ENCODE assay signal across 8 mouse cellular contexts in the genomic region with DNA sequence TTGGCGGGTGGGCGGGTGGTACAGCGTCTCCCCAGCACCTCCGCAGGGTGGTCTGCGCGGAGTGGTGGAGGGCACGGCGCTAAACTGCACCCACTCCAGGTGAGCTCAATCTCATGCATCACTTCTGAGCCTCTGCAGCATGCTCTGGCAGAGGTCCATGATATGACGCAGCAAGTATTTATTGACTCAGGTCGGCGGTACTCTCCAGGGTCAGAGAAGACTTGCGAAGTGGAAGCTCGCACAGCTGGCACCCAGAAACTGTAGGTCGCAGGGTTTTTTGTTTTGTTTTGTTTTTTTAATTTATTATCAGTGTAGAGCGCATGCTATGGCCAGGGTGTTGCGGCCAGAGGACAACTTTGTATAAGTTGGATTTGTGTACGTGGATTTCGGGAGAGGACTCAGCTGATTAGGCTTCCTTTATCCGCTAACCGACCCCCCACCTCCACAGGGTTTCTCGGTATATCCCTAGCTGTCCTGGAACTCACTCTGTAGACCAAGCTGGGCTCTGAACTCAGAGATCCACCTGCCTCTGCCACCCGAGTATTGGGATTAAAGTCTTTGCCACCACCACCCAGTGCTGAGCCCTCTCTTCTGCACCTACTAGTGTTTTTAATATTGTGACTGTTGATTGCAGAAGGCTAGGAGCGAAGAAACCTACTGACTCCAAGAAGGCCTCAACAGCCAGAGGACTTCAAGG. TPM values are rescaled to one million over a fixed set of nuclear protein-coding genes. Genes with fewer than 3 reads are reported as not detected.
DNase-seq lines count a peak whose midpoint lies in the region; ATAC-seq and TF ChIP-seq lines count a peak whose summit lies in the region.

No protein-coding gene starts in this region.

- DNase-seq in heart, adult 11 months: peak; percentile 98
- DNase-seq in heart, postnatal 25 days (ENCODE audit: low spot score): no peak
- DNase-seq in forebrain, embryonic 10.5 days (ENCODE audit: extremely low spot score, low spot score): peak; percentile 26
- DNase-seq in midbrain, embryonic 14.5 days: peak; percentile 52
- peak; percentile 56 for DNase-seq in testis, postnatal 14 days (ENCODE audit: low spot score)

- intact Hi-C loops in heart, postnatal 25 days (cut with DNase I): no loop called here

- peak overlapping the region; percentile 68 for H3K4me3 ChIP-seq in bone marrow, adult 2 months (replicated peaks; ENCODE audit: control insufficient read depth, low read depth, low read length)
- peak overlapping the region; percentile 75 for H3K4me3 ChIP-seq in forebrain, embryonic 10.5 days
- peak overlapping the region; percentile 56 for H3K4me3 ChIP-seq in hindbrain, embryonic 15.5 days
- peak overlapping the region; percentile 73 for H3K4me3 ChIP-seq in limb, embryonic 15.5 days
- H3K4me3 ChIP-seq in midbrain, embryonic 14.5 days (replicated peaks; ENCODE audit: low read depth, low read length): peak overlapping the region; percentile 85

- no peak for TF ChIP-seq POLR2A in bone marrow, adult 2 months (IDR thresholded peaks at IDR 0.05; ENCODE audit: borderline replicate concordance, control insufficient read depth, low read depth, low read length)

- peaks cover 44% of the 10 kb centered on the region for H3K27me3 ChIP-seq in forebrain, embryonic 10.5 days (ENCODE audit: poor library complexity, severe bottlenecking)
- H3K27me3 ChIP-seq in hindbrain, embryonic 15.5 days: peaks cover 4% of the 10 kb centered on the region
- H3K27me3 ChIP-seq in limb, embryonic 15.5 days: peaks cover 4% of the 10 kb centered on the region; the same call in 1 of the 2 replicates
- peaks cover 9% of the 10 kb centered on the region; the same call in 1 of the 2 replicates for H3K27me3 ChIP-seq in midbrain, embryonic 14.5 days (ENCODE audit: control insufficient read depth, insufficient read depth, low read length)

- peak overlapping the region; percentile 65 for H3K27ac ChIP-seq in bone marrow, adult 2 months (ENCODE audit: control insufficient read depth, insufficient read depth, low read depth, low read length, poor library complexity)
- H3K27ac ChIP-seq in forebrain, embryonic 10.5 days: peak overlapping the region; percentile 96
- peak overlapping the region; percentile 95 for H3K27ac ChIP-seq in hindbrain, embryonic 15.5 days (replicated peaks)
- peak overlapping the region; percentile 82 for H3K27ac ChIP-seq in limb, embryonic 15.5 days
- peak overlapping the region; percentile 93; the same call in 1 of the 2 replicates for H3K27ac ChIP-seq in midbrain, embryonic 14.5 days (replicated peaks; ENCODE audit: low read depth, low read length)

- no peaks in the 10 kb centered on the region for H3K36me3 ChIP-seq in forebrain, embryonic 10.5 days (replicated peaks)
- H3K36me3 ChIP-seq in hindbrain, embryonic 15.5 days: no peaks in the 10 kb centered on the region
- H3K36me3 ChIP-seq in limb, embryonic 15.5 days: no peaks in the 10 kb centered on the region
- 0 out of 2 replicates have a peak, but pooled peaks cover 2% of the 10 kb centered on the region for H3K36me3 ChIP-seq in midbrain, embryonic 14.5 days (ENCODE audit: control insufficient read depth, insufficient read depth, low read length)

- H3K9ac ChIP-seq in hindbrain, embryonic 15.5 days: peak overlapping the region; percentile 41
- 0 out of 2 replicates have a peak overlapping the region, but pooled peaks have one; percentile 20 for H3K9ac ChIP-seq in limb, embryonic 15.5 days
- no peak overlapping the region for H3K9ac ChIP-seq in midbrain, embryonic 14.5 days (replicated peaks; ENCODE audit: low read length)

- H3K4me1 ChIP-seq in bone marrow, adult 2 months (ENCODE audit: control insufficient read depth, insufficient read depth, low read length): no peaks in the 10 kb centered on the region; the same call in 1 of the 2 replicates
- peaks cover 48% of the 10 kb centered on the region for H3K4me1 ChIP-seq in forebrain, embryonic 10.5 days
- H3K4me1 ChIP-seq in hindbrain, embryonic 15.5 days (replicated peaks): peaks cover 39% of the 10 kb centered on the region
- H3K4me1 ChIP-seq in limb, embryonic 15.5 days: peaks cover 37% of the 10 kb centered on the region
- H3K4me1 ChIP-seq in midbrain, embryonic 14.5 days (ENCODE audit: control insufficient read depth, insufficient read depth, low read length): peaks cover 22% of the 10 kb centered on the region

- WGBS in bone marrow, adult 2 months: under 1% methylated on average over 23 of the region's 23 CpGs
- 5% methylated on average over 23 of the region's 23 CpGs for WGBS in forebrain, embryonic 10.5 days
- 4% methylated on average over 23 of the region's 23 CpGs for WGBS in hindbrain, embryonic 15.5 days
- WGBS in limb, embryonic 15.5 days: 3% methylated on average over 23 of the region's 23 CpGs
- WGBS in midbrain, embryonic 14.5 days: 7% methylated on average over 23 of the region's 23 CpGs

- TF ChIP-seq CTCF in bone marrow, adult 2 months (IDR thresholded peaks at IDR 0.05; ENCODE audit: control insufficient read depth, insufficient read depth, low read length): no peak

- peak; percentile 33 for ATAC-seq in hindbrain, embryonic 15.5 days (ENCODE audit: low FRiP score, low read depth)
- peak; percentile 1; the same call in 1 of the 2 replicates for ATAC-seq in limb, embryonic 15.5 days (ENCODE audit: insufficient number of reproducible peaks, low FRiP score, low TSS enrichment, low read depth)
- ATAC-seq in midbrain, embryonic 14.5 days (ENCODE audit: low FRiP score, low TSS enrichment): no peak

- peak overlapping the region; percentile 73 for H3K4me2 ChIP-seq in hindbrain, embryonic 15.5 days
- H3K4me2 ChIP-seq in limb, embryonic 15.5 days: peak overlapping the region; percentile 51
- peak overlapping the region; percentile 62 for H3K4me2 ChIP-seq in midbrain, embryonic 14.5 days (ENCODE audit: low read length)

- H3K9me3 ChIP-seq in forebrain, embryonic 10.5 days: no peaks in the 10 kb centered on the region
- no peaks in the 10 kb centered on the region for H3K9me3 ChIP-seq in hindbrain, embryonic 15.5 days
- H3K9me3 ChIP-seq in limb, embryonic 15.5 days: no peaks in the 10 kb centered on the region
- H3K9me3 ChIP-seq in midbrain, embryonic 14.5 days (ENCODE audit: control insufficient read depth, low read length): no peaks in the 10 kb centered on the region

RNA-seq across cellular contexts. Expression of a gene that starts 0.6 kb away (rescaled TPM):
- 10 to 100 TPM; 41.2 to 50.6 TPM for total RNA-seq in heart, postnatal 25 days (2021)
- polyA plus RNA-seq in bone marrow, adult 2 months (2011; ENCODE audit: insufficient read depth, insufficient read length, low replicate concordance, missing spikeins): 10.4 and 17.9 TPM in 2 replicates
- polyA plus RNA-seq in forebrain, embryonic 10.5 days (2016; fragmentation: Nextera tagmentation; extraction: Ambion mirVana): 12.9 and 16.3 TPM in 2 replicates
- 22.6 and 30.3 TPM in 2 replicates for polyA plus RNA-seq in hindbrain, embryonic 15.5 days (2015; fragmentation: Nextera tagmentation; extraction: Ambion mirVana)
- polyA plus RNA-seq in limb, embryonic 15.5 days (2015; fragmentation: Nextera tagmentation; extraction: Ambion mirVana): 32.1 and 37.9 TPM in 2 replicates
- 18.0 and 28.3 TPM in 2 replicates for polyA plus RNA-seq in midbrain, embryonic 14.5 days (2014; fragmentation: Nextera tagmentation; extraction: Ambion mirVana)

RNA-seq across cellular contexts. Expression of a gene that starts 15.1 kb away (rescaled TPM):
- not detected for total RNA-seq in heart, postnatal 25 days (2021)
- polyA plus RNA-seq in bone marrow, adult 2 months (2011; ENCODE audit: insufficient read depth, insufficient read length, low replicate concordance, missing spikeins): not detected in 2 replicates
- 1.9 and 3.5 TPM in 2 replicates for polyA plus RNA-seq in forebrain, embryonic 10.5 days (2016; fragmentation: Nextera tagmentation; extraction: Ambion mirVana)
- 6.3 and 8.2 TPM in 2 replicates for polyA plus RNA-seq in hindbrain, embryonic 15.5 days (2015; fragmentation: Nextera tagmentation; extraction: Ambion mirVana)
- polyA plus RNA-seq in limb, embryonic 15.5 days (2015; fragmentation: Nextera tagmentation; extraction: Ambion mirVana): 3.0 and 3.8 TPM in 2 replicates
- 4.9 and 6.5 TPM in 2 replicates for polyA plus RNA-seq in midbrain, embryonic 14.5 days (2014; fragmentation: Nextera tagmentation; extraction: Ambion mirVana)

RNA-seq across cellular contexts. Expression of a gene that starts 21.3 kb away (rescaled TPM):
- 10 to 100 TPM; 43.6 to 54.1 TPM for total RNA-seq in heart, postnatal 25 days (2021)
- 79.2 and 108 TPM in 2 replicates for polyA plus RNA-seq in bone marrow, adult 2 months (2011; ENCODE audit: insufficient read depth, insufficient read length, low replicate concordance, missing spikeins)
- polyA plus RNA-seq in forebrain, embryonic 10.5 days (2016; fragmentation: Nextera tagmentation; extraction: Ambion mirVana): 128 and 132 TPM in 2 replicates
- 88.7 and 91.0 TPM in 2 replicates for polyA plus RNA-seq in hindbrain, embryonic 15.5 days (2015; fragmentation: Nextera tagmentation; extraction: Ambion mirVana)
- polyA plus RNA-seq in limb, embryonic 15.5 days (2015; fragmentation: Nextera tagmentation; extraction: Ambion mirVana): 89.8 and 104 TPM in 2 replicates
- polyA plus RNA-seq in midbrain, embryonic 14.5 days (2014; fragmentation: Nextera tagmentation; extraction: Ambion mirVana): 86.2 and 90.8 TPM in 2 replicates
